Mouse (Mus musculus) neural tube, embryonic 14.5 days (tissue): ENCODE measurements around the gene Ehd1. TPM values are rescaled to one million over a fixed set of nuclear protein-coding genes. Genes with fewer than 3 reads are reported as not detected.
A peak's percentile ranks its signal among the peaks of the same experiment; 100 is the strongest.

Source experiments
- ATAC-seq: fragments of 200-750 bp; cut with Nextera tagmentation; 2 replicates; pipeline ENCODE4 v1.8.0; 2017; ENCODE audit warnings: low read depth, mild to moderate bottlenecking, moderate TSS enrichment, moderate library complexity
- H3K27ac ChIP-seq: fragments of 300-500 bp; sonication (generic); 2 replicates; pipeline ENCODE4 v1.5.1; 2014; ENCODE audit warnings: low read depth, mild to moderate bottlenecking, control low read depth, low read length, moderate library complexity, mixed read lengths
- H3K27me3 ChIP-seq: fragments of 300-500 bp; sonication (generic); 2 replicates; pipeline ENCODE4 v1.6.1; 2014; ENCODE audit warnings: low read length; ENCODE audit not compliant: control insufficient read depth, insufficient read depth
- H3K36me3 ChIP-seq: fragments of 300-500 bp; sonication (generic); 2 replicates; pipeline ENCODE4 v1.6.1; 2014; ENCODE audit warnings: low read length, mixed read lengths; ENCODE audit not compliant: control insufficient read depth, insufficient read depth
- H3K4me1 ChIP-seq: fragments of 300-500 bp; sonication (generic); 2 replicates; pipeline ENCODE4 v1.6.1; 2014; ENCODE audit warnings: low read length; ENCODE audit not compliant: control insufficient read depth, insufficient read depth
- H3K4me2 ChIP-seq: fragments of 300-500 bp; sonication (generic); 2 replicates; pipeline ENCODE4 v1.6.1; 2014; ENCODE audit warnings: mild to moderate bottlenecking, low read depth, low read length, control low read depth
- H3K4me3 ChIP-seq: fragments of 300-500 bp; sonication (generic); 2 replicates; pipeline ENCODE4 v1.5.1; 2014; ENCODE audit warnings: low read depth, low read length, control low read depth, mixed read lengths
- H3K9ac ChIP-seq: fragments of 300-500 bp; sonication (generic); replicated peaks from 2 replicates; pipeline ENCODE4 v1.6.1; 2014; ENCODE audit warnings: low read depth, mild to moderate bottlenecking, control low read depth, low read length, mixed read lengths
- H3K9me3 ChIP-seq: fragments of 300-500 bp; sonication (generic); 2 replicates; pipeline ENCODE4 v1.6.1; 2016; ENCODE audit warnings: low read length; ENCODE audit not compliant: control insufficient read depth
- WGBS: fragments of 180-500 bp; shearing (Covaris S2); extraction: QIAGEN DNeasy Blood & Tissue Kit; methylation state at CpG from one replicate; pipeline ENCODE4 v1.1.7; 2014; 5-methylcytosine and 5-hydroxymethylcytosine counted together
- polyA plus RNA-seq: library from polyadenylated mRNA; unstranded; fragments of >200 nt; fragmentation: Nextera tagmentation; extraction: Ambion mirVana; gene quantifications from 2 replicates; pipeline ENCODE4 v1.2.1, GENCODE M21; 2014

The Ehd1 gene
- 53.4 and 74.8 TPM in 2 replicates for polyA plus RNA-seq

GRCm38 (mm10) chr19:6276426-6277421 is at the start of gene Ehd1:
TSS of gene Ehd1 (plus strand) at chr19:6276725.
- peak; percentile 95 for ATAC-seq
- under 1% methylated on average over 89 of the region's 106 CpGs for WGBS
- H3K36me3 ChIP-seq: peaks cover 12% of the 10 kb centered on the region
- H3K9me3 ChIP-seq: no peaks in the 10 kb centered on the region
- peak within 1 kb of the TSS; percentile 77 for H3K27ac ChIP-seq
- H3K4me1 ChIP-seq: peaks cover 24% of the 10 kb centered on the region
- peak within 1 kb of the TSS; percentile 79 for H3K4me3 ChIP-seq
- H3K9ac ChIP-seq: peak within 1 kb of the TSS; percentile 72
- no peaks in the 10 kb centered on the region for H3K27me3 ChIP-seq
- H3K4me2 ChIP-seq: peak within 1 kb of the TSS; percentile 100

DNA sequence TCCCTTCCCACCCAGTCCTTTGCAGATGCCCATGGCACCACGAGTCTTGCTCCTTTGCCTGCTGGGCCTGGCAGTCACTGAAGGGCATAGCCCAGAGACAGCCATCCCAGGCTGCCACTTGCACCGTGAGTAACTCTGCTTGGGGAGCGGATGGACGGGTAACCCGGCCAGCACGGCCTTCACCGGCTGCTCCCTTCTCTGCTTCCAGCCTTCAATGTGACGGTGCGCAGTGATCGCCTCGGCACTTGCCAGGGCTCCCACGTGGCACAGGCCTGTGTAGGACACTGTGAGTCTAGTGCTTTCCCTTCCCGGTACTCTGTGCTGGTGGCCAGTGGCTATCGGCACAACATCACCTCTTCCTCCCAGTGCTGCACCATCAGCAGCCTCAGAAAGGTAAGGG is 49.8 kb upstream of the Ehd1 start:
- 89% methylated on average over 14 of the region's 14 CpGs for WGBS
- no peak overlapping the region for H3K4me2 ChIP-seq
- no peak overlapping the region for H3K9ac ChIP-seq
- no peak for ATAC-seq
- no peaks in the 10 kb centered on the region for H3K9me3 ChIP-seq
- H3K4me1 ChIP-seq: no peaks in the 10 kb centered on the region
- no peak overlapping the region for H3K4me3 ChIP-seq
- H3K27ac ChIP-seq: no peak overlapping the region
- H3K36me3 ChIP-seq: peaks cover 36% of the 10 kb centered on the region
- H3K27me3 ChIP-seq: no peaks in the 10 kb centered on the region

DNA sequence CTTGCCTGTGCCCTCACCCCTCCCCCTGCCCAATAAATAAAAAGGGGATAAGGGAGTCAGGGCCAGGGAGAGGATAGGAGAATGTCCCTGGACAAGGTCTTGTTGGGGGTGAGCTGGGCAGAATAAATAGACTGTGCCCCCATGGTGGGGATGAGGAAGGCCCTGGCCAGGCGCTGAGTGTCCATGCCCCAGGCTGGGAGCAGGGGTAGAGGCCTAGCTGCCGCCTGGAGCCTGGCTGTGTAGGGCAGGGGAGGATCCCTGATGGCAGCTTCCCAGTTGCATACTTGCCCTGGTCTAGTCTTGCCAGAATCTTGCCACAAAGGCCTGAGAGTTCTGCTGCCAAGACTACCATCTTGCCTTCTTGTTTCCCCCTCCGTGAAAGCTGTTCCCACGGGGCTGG is 48.7 kb upstream of the Ehd1 start:
- Histone ChIP-seq H3K9ac (no peak overlapping the region), H3K36me3 (peaks cover 45% of the 10 kb centered on the region), H3K27ac (no peak overlapping the region), H3K4me2 (no peak overlapping the region), H3K27me3 (no peaks in the 10 kb centered on the region), H3K4me1 (no peaks in the 10 kb centered on the region), H3K4me3 (no peak overlapping the region), H3K9me3 (no peaks in the 10 kb centered on the region)
- WGBS: 90% methylated on average over 4 of the region's 4 CpGs
- no peak for ATAC-seq

DNA sequence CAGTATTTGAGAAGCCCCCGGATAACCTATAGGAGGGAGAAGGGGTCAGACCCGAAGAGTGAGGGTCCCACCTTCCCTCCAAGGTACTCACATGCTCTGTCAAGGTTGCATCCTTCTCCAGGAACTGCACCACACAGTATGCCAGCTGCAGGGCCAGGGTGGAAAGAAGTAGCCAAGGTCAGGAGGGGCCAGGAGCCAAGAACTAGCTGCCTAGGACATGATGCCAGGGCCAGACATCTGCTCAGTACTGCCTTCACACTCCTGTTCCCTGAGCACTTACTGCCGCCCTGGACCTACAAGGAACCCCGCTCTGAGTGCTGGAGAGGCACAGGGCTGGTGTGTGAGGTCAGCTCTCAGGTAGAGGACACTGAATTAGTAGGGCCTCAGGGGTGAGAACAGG is 46.1 kb upstream of the Ehd1 start:
- H3K36me3 ChIP-seq: peaks cover 49% of the 10 kb centered on the region

GRCm38 (mm10) chr19:6231036-6231435 is 45.5 kb upstream of the Ehd1 start:
- H3K4me2 ChIP-seq: no peak overlapping the region
- WGBS: 100% methylated on average over 2 of the region's 2 CpGs

More for the DNA sequence above, 46.1 kb upstream of the Ehd1 start:
- H3K9me3 ChIP-seq: no peaks in the 10 kb centered on the region
- H3K4me3 ChIP-seq: no peak overlapping the region
- H3K9ac ChIP-seq: no peak overlapping the region
- 92% methylated on average over 4 of the region's 4 CpGs for WGBS
- no peak overlapping the region for H3K27ac ChIP-seq
- H3K4me2 ChIP-seq: no peak overlapping the region
- peaks cover 10% of the 10 kb centered on the region for H3K4me1 ChIP-seq
- H3K27me3 ChIP-seq: no peaks in the 10 kb centered on the region
- no peak for ATAC-seq

GRCm38 (mm10) chr19:6233647-6234046 is 42.9 kb upstream of the Ehd1 start:
- H3K9ac ChIP-seq: no peak overlapping the region
- H3K4me3 ChIP-seq: no peak overlapping the region
- no peak overlapping the region for H3K4me2 ChIP-seq
- H3K27ac ChIP-seq: no peak overlapping the region
- peaks cover 34% of the 10 kb centered on the region for H3K36me3 ChIP-seq
- no peak for ATAC-seq
- WGBS: 91% methylated on average over 16 of the region's 16 CpGs
- peaks cover 10% of the 10 kb centered on the region for H3K4me1 ChIP-seq
- H3K9me3 ChIP-seq: no peaks in the 10 kb centered on the region
- H3K27me3 ChIP-seq: no peaks in the 10 kb centered on the region

More at GRCm38 (mm10) chr19:6231036-6231435, 45.5 kb upstream of the Ehd1 start:
- peaks cover 49% of the 10 kb centered on the region for H3K36me3 ChIP-seq
- H3K27me3 ChIP-seq: no peaks in the 10 kb centered on the region
- ATAC-seq: no peak
- no peak overlapping the region for H3K27ac ChIP-seq
- H3K4me1 ChIP-seq: peaks cover 10% of the 10 kb centered on the region
- H3K9me3 ChIP-seq: no peaks in the 10 kb centered on the region
- no peak overlapping the region for H3K4me3 ChIP-seq
- no peak overlapping the region for H3K9ac ChIP-seq

DNA sequence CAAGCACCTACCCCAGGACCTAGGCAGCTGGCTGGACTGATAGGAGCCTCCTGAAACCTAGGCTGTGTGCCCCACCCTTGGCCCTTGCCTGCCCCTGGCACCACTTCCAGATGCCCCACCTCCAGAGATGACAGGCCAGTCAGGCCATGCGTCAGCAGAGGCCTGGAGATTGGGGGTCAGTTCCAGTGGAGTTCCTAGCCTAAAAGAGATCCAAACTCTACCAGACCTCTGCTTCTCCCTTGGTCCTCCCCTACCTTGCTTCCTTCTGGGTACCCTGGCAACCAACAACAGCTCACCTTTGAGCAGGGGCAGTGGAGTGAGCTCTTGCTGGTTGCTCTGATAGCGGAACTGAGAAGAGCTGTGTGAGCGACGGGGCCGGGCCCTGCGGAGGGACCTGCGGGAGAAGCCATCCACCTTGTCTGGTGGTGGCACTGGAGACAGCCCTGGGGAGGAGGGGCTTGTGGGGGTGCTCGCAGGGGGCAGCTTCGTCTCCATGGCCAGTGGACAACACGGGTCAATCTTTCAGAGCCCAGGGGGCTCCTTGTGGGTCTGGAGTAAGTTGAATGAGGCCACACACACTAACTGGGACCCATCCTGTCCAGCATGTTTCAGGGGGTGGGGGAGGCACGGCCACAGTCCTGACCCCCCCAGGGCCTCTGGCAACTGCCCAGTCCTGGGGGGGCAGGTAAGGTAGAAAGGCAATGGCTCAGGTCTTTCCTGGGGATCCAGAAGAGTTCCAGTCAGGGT is 42.0 kb upstream of the Ehd1 start:
- no peak for ATAC-seq
- Histone ChIP-seq H3K4me3 (peak overlapping the region; percentile 81), H3K9me3 (no peaks in the 10 kb centered on the region), H3K36me3 (peaks cover 28% of the 10 kb centered on the region), H3K27ac (no peak overlapping the region), H3K9ac (peak overlapping the region; percentile 87), H3K27me3 (no peaks in the 10 kb centered on the region), H3K4me1 (peaks cover 10% of the 10 kb centered on the region), H3K4me2 (peak overlapping the region; percentile 84)
- WGBS: 65% methylated on average over 11 of the region's 11 CpGs

- H3K9me3 ChIP-seq: no peaks in the 10 kb centered on the region
- WGBS: 1% methylated on average over 48 of the region's 48 CpGs
- H3K9ac ChIP-seq: peak within 1 kb of the TSS; percentile 87
- H3K36me3 ChIP-seq: peaks cover 19% of the 10 kb centered on the region
- H3K4me2 ChIP-seq: peak within 1 kb of the TSS; percentile 84
- ATAC-seq: peak; percentile 93
- H3K4me3 ChIP-seq: peak within 1 kb of the TSS; percentile 81
- no peaks in the 10 kb centered on the region for H3K27me3 ChIP-seq
- H3K4me1 ChIP-seq: peaks cover 10% of the 10 kb centered on the region
- H3K27ac ChIP-seq: peak within 1 kb of the TSS; percentile 90
Observed at GRCm38 (mm10) chr19:6235084-6236052, 41.2 kb upstream of the Ehd1 start, which contains the start of gene Ppp2r5b. TSS of gene Ppp2r5b (minus strand) at chr19:6235872.
